Mouse (Mus musculus) liver, adult 2 months (tissue): ENCODE measurements around the gene Map3k20. TPM values are rescaled to one million over a fixed set of nuclear protein-coding genes. Genes with fewer than 3 reads are reported as not detected.

Experiments used
- DNase-seq: peaks from one replicate; pipeline ENCODE4 v3.0.0-alpha.2; 2011; ENCODE audit warnings: low read depth, low spot score; ENCODE audit errors: extremely low read depth
- H3K27ac ChIP-seq: fragments of 200-500 bp; replicated peaks from 2 replicates; pipeline ENCODE4 v1.5.1; 2012; ENCODE audit warnings: low read depth, mild to moderate bottlenecking, control low read depth, inconsistent platforms, low read length; ENCODE audit not compliant: insufficient read depth
- H3K27me3 ChIP-seq: fragments of 200-500 bp; 2 replicates; pipeline ENCODE4 v1.6.1; 2012; ENCODE audit warnings: mild to moderate bottlenecking, moderate library complexity, low read length, inconsistent platforms; ENCODE audit not compliant: control insufficient read depth, insufficient read depth
- H3K36me3 ChIP-seq: fragments of 200-500 bp; 2 replicates; pipeline ENCODE4 v1.6.1; 2012; ENCODE audit warnings: low read length, inconsistent platforms; ENCODE audit not compliant: control insufficient read depth, insufficient read depth
- H3K4me1 ChIP-seq: fragments of 200-500 bp; 2 replicates; pipeline ENCODE4 v1.6.1; 2011; ENCODE audit warnings: low read length; ENCODE audit not compliant: control insufficient read depth, insufficient read depth
- H3K4me3 ChIP-seq: fragments of 200-500 bp; 2 replicates; pipeline ENCODE4 v1.5.1; 2011; ENCODE audit warnings: low read depth, mild to moderate bottlenecking, control low read depth, low read length, moderate library complexity; ENCODE audit not compliant: insufficient read depth
- H3K79me2 ChIP-seq: fragments of 200-500 bp; 2 replicates; pipeline ENCODE4 v1.6.1; 2012; ENCODE audit warnings: inconsistent platforms, mild to moderate bottlenecking, low read length, moderate library complexity; ENCODE audit not compliant: control insufficient read depth, insufficient read depth
- H3K9ac ChIP-seq: fragments of 200-500 bp; 2 replicates; pipeline ENCODE4 v1.6.1; 2012; ENCODE audit warnings: low read depth, mild to moderate bottlenecking, control low read depth, inconsistent platforms, low read length
- CTCF ChIP-seq: fragments of 200-500 bp; IDR thresholded peaks from 2 replicates; pipeline ENCODE4 v1.5.1; 2011; ENCODE audit warnings: low read depth, low read length, control low read depth
- POLR2A ChIP-seq: fragments of 200-500 bp; IDR thresholded peaks from 2 replicates; pipeline ENCODE4 v1.6.1; 2011; ENCODE audit warnings: low read length, control low read depth; ENCODE audit not compliant: insufficient read depth; ENCODE audit errors: extremely low read depth
- WGBS: fragments of 180-500 bp; shearing (Covaris S2); methylation state at CpG from one replicate; pipeline ENCODE4 v1.1.7; 2018; 5-methylcytosine and 5-hydroxymethylcytosine counted together
- polyA plus RNA-seq: library from polyadenylated mRNA; depleted of rRNA; stranded (reverse); fragments of >200 nt; gene quantifications from 2 replicates; pipeline ENCODE4 v1.2.3, GENCODE M21; 2012
- total RNA-seq: library from RNA; depleted of rRNA; stranded (reverse); fragments of >200 nt; gene quantifications from 2 replicates; pipeline ENCODE4 v1.2.3, GENCODE M21; 2014

The Map3k20 gene
- total and polyA plus RNA-seq, 2 experiments, result 4.6 to 11.8 TPM

DNA sequence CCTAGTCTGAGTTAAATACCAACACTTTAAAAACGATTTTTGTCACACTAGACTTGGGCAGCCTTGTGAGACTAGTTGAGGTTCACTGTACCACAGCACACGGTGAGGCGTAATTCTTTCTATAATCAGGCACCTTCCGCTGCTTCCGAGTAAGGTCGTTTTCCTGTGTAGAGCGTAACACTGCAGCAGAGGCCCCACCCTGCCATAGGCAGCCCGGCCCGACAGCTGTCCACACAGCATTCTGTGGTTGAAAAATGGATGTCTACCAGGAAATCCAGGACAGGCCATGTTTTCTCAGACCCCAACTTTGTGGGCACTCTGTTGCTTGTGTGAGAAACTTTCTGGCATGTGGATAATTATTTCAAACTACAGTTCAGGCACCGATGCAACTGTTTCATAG lies 121.3 kb downstream of the Map3k20 start:
- Histone ChIP-seq H3K4me1 (no peaks in the 10 kb centered on the region), H3K9ac (no peak overlapping the region), H3K79me2 (no peaks in the 10 kb centered on the region), H3K27ac (no peak overlapping the region), H3K4me3 (no peak overlapping the region), H3K36me3 (no peaks in the 10 kb centered on the region; the same call in 1 of the 2 replicates), H3K27me3 (no peaks in the 10 kb centered on the region)
- TF ChIP-seq POLR2A (no peak), CTCF (no peak)
- 92% methylated on average over 10 of the region's 10 CpGs for WGBS
- DNase-seq, result no peak

GRCm38 (mm10) chr2:72407341-72408092 lies 122.1 kb downstream of the Map3k20 start:
- TF ChIP-seq CTCF, result no peak
- no peak for TF ChIP-seq POLR2A
- Histone ChIP-seq H3K36me3 (no peaks in the 10 kb centered on the region; the same call in 1 of the 2 replicates), H3K9ac (no peak overlapping the region), H3K79me2 (no peaks in the 10 kb centered on the region), H3K27me3 (no peaks in the 10 kb centered on the region), H3K4me1 (no peaks in the 10 kb centered on the region), H3K27ac (no peak overlapping the region), H3K4me3 (no peak overlapping the region)
- DNase-seq, result no peak
- 93% methylated on average over 17 of the region's 17 CpGs for WGBS

- Histone ChIP-seq H3K36me3 (0 out of 2 replicates have a peak, but pooled peaks cover 2% of the 10 kb centered on the region), H3K9ac (no peak overlapping the region), H3K79me2 (no peaks in the 10 kb centered on the region), H3K4me3 (no peak overlapping the region), H3K27ac (no peak overlapping the region), H3K4me1 (no peaks in the 10 kb centered on the region), H3K27me3 (no peaks in the 10 kb centered on the region)
- DNase-seq, result no peak
- TF ChIP-seq CTCF (no peak), POLR2A (no peak)
- WGBS, result 81% methylated on average over 10 of the region's 10 CpGs
Observed at GRCm38 (mm10) chr2:72409968-72410367, 124.5 kb downstream of the Map3k20 start.

- no peaks in the 10 kb centered on the region for H3K79me2 ChIP-seq
- DNase-seq, result no peak
- TF ChIP-seq CTCF (no peak), POLR2A (no peak)
Observed at GRCm38 (mm10) chr2:72412266-72412665, 126.8 kb downstream of the Map3k20 start.

GRCm38 (mm10) chr2:72415416-72415815 lies 130.0 kb downstream of the Map3k20 start:
- Histone ChIP-seq H3K4me1 (no peaks in the 10 kb centered on the region), H3K27ac (no peak overlapping the region), H3K79me2 (no peaks in the 10 kb centered on the region), H3K9ac (no peak overlapping the region), H3K4me3 (no peak overlapping the region), H3K36me3 (peaks cover 9% of the 10 kb centered on the region; the same call in 1 of the 2 replicates), H3K27me3 (no peaks in the 10 kb centered on the region)
- 92% methylated on average over 5 of the region's 5 CpGs for WGBS
- no peak for DNase-seq
- TF ChIP-seq POLR2A (no peak), CTCF (0 out of 2 replicates have a peak, but pooled peaks have one; percentile 5)

More at GRCm38 (mm10) chr2:72412266-72412665, 126.8 kb downstream of the Map3k20 start:
- Histone ChIP-seq H3K36me3 (peaks cover 5% of the 10 kb centered on the region; the same call in 1 of the 2 replicates), H3K4me1 (no peaks in the 10 kb centered on the region), H3K27me3 (no peaks in the 10 kb centered on the region), H3K27ac (no peak overlapping the region), H3K9ac (no peak overlapping the region), H3K4me3 (no peak overlapping the region)
- 94% methylated on average over 4 of the region's 4 CpGs for WGBS
